Mouse (Mus musculus) megakaryocyte, embryonic 14.5 days (primary cell): Measurements from ENCODE around the gene Nfix.

Experiments used
- FLI1 ChIP-seq: IDR thresholded peaks from 2 replicates; pipeline ENCODE4 v1.6.1; 2012; ENCODE audit warnings: low read length, inconsistent platforms, mixed read lengths
- GATA1 ChIP-seq: IDR thresholded peaks from 3 replicates; pipeline ENCODE4 v1.6.1; 2012; ENCODE audit warnings: mixed read lengths, low read length, inconsistent platforms, borderline replicate concordance

DNA sequence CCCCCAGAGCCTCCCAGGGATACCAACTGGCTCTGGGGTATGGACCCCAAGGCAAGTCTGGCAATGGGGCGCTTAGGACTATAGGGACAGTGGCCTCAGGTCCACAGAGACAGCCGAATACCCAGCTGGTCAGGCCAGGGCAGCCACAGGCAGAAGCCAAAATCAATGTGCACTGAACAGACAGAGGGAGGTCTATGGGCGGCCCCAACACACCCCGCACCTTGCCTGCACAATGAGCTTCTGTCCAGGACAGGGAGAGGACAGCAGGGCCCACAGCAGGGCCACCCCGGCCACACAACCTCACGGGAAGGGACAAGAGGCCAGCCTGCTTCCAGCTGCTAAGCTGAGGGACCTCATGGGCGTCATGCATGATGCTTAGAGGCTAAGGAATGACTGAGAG is 5.7 kb downstream of the Nfix start:
- TF ChIP-seq FLI1 (no peak), GATA1 (no peak)
